Mouse (Mus musculus) erythroblast, embryonic 14.5 days (primary cell): ENCODE data around the gene Cldn1.

ENCODE experiments used
- GATA1 ChIP-seq: IDR thresholded peaks from 2 replicates; pipeline ENCODE4 v1.6.1; 2012; ENCODE audit warnings: low read length, inconsistent platforms, mixed read lengths
- TAL1 ChIP-seq: IDR thresholded peaks from 3 replicates; pipeline ENCODE4 v1.6.1; 2012; ENCODE audit warnings: low read length, inconsistent platforms, mixed read lengths

DNA sequence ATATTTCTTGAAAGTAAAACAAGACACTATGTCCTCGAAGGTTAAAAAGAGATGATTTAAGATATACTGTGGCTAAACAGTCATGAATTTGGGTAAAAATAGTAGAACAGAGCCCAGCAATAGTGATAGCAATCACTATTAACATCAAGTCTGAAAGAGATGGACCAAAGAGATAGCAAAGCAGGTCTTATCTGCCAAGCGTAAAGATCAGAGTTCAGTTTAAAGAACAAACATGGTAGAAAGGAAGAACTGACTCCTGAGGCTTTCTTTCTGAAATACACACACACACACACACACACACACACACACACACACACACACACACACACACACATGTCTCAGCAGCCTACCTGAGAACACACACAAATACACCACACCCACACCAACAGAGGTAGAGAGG lies 14.5 kb upstream of the Cldn1 start:
- TF ChIP-seq GATA1 (no peak), TAL1 (no peak)
